Mouse (Mus musculus): ENCODE data around the gene D930020B18Rik. TPM values are rescaled to one million over a fixed set of nuclear protein-coding genes. Genes with fewer than 3 reads are reported as not detected.

D930020B18Rik gene
- polyA plus RNA-seq, 1 experiment from 2014 or later, result 2.2 TPM

GRCm38 (mm10) chr10:121704871-121705270, 63.5 kb downstream of the D930020B18Rik start:
- Histone ChIP-seq H3K9ac (ENCODE audit: low read depth, low read length) (no peak overlapping the region), H3K9me3 (ENCODE audit: control insufficient read depth, low read length) (no peaks in the 10 kb centered on the region), H3K27ac (replicated peaks; ENCODE audit: low read depth, low read length) (no peak overlapping the region), H3K4me2 (ENCODE audit: low read depth, low read length) (no peak overlapping the region), H3K4me3 (ENCODE audit: low read depth, low read length) (no peak overlapping the region), H3K36me3 (ENCODE audit: control insufficient read depth, insufficient read depth, low read length) (no peaks in the 10 kb centered on the region), H3K4me1 (ENCODE audit: control insufficient read depth, insufficient read depth, low read length) (no peaks in the 10 kb centered on the region), H3K27me3 (replicated peaks; ENCODE audit: control insufficient read depth, insufficient read depth, low read length) (no peaks in the 10 kb centered on the region)
- WGBS, result 88% methylated on average over 6 of the region's 6 CpGs
- no peak for DNase-seq (ENCODE audit: low spot score)
- no peak for ATAC-seq (ENCODE audit: low read depth)

GRCm38 (mm10) chr10:121705399-121706163, 64.2 kb downstream of the D930020B18Rik start:
- no peak overlapping the region for H3K4me3 ChIP-seq (ENCODE audit: low read depth, low read length)
- no peak overlapping the region for H3K9ac ChIP-seq (ENCODE audit: low read depth, low read length)
- H3K36me3 ChIP-seq (ENCODE audit: control insufficient read depth, insufficient read depth, low read length), result no peaks in the 10 kb centered on the region
- no peaks in the 10 kb centered on the region for H3K9me3 ChIP-seq (ENCODE audit: control insufficient read depth, low read length)
- H3K27me3 ChIP-seq (replicated peaks; ENCODE audit: control insufficient read depth, insufficient read depth, low read length), result no peaks in the 10 kb centered on the region
- DNase-seq (ENCODE audit: low spot score), result no peak
- H3K4me2 ChIP-seq (ENCODE audit: low read depth, low read length), result no peak overlapping the region
- no peaks in the 10 kb centered on the region for H3K4me1 ChIP-seq (ENCODE audit: control insufficient read depth, insufficient read depth, low read length)
- no peak overlapping the region for H3K27ac ChIP-seq (replicated peaks; ENCODE audit: low read depth, low read length)
- no peak for ATAC-seq (ENCODE audit: low read depth)
- 83% methylated on average over 15 of the region's 15 CpGs for WGBS

DNA sequence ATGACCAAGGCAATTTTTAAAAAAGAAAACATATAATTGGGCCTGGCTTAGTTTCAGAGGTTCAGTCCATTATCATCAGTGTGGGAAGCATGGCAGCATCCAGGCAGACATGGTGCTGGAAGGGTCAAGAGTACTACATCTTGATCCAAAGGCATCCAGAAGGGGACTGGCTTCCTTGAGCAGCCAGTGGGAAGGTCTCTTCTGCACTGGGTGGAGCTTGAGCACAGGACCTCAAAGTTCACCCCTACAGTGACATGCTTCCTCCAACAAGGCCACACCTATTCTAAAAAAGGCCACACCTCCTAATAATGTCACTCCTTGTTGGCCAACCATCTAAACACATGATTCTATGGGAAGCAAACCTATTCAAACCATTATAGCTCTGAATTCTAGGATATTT, 75.5 kb downstream of the D930020B18Rik start:
- no peak overlapping the region for H3K4me2 ChIP-seq (ENCODE audit: low read depth, low read length)
- DNase-seq (ENCODE audit: low spot score), result no peak
- H3K9ac ChIP-seq (ENCODE audit: low read depth, low read length), result no peak overlapping the region
- no peaks in the 10 kb centered on the region for H3K36me3 ChIP-seq (ENCODE audit: control insufficient read depth, insufficient read depth, low read length)
- H3K27me3 ChIP-seq (replicated peaks; ENCODE audit: control insufficient read depth, insufficient read depth, low read length), result no peaks in the 10 kb centered on the region
- no peak overlapping the region for H3K4me3 ChIP-seq (ENCODE audit: low read depth, low read length)
- no peak for ATAC-seq (ENCODE audit: low read depth)
- H3K9me3 ChIP-seq (ENCODE audit: control insufficient read depth, low read length), result peaks cover 15% of the 10 kb centered on the region
- no peak overlapping the region for H3K27ac ChIP-seq (replicated peaks; ENCODE audit: low read depth, low read length)
- no peaks in the 10 kb centered on the region for H3K4me1 ChIP-seq (ENCODE audit: control insufficient read depth, insufficient read depth, low read length)

DNA sequence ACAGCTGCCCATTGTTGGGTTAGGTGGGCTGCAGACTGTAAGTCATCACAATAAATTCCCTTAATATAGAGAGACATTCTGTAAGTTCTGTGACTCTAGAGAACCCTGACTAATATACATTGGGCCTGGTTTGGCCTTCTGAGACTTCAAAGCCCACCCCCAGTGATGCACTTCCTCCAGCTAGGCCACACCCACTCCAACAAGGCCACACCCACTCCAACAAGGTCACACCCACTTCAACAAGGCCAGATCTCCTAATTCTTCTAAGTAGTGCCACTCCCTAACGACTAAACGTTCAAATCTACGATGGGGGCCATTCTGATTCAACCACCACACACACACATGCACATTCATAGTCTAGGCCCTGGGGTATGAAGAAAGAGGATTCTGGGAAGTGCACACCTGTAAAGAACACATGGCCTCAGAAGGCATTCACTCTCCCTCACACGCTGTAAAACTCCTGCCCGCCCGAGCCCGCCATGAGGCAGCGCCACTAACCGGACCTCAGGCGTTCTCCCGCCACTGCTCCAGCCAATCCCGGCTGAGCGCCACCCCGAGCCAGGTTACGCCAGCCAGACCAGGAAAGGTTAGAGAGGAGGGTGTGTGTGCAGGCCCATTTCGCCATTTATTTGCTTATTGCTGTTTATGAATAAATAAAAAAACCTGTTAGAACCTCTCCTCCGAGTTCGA, 77.7 kb downstream of the D930020B18Rik start:
- no peaks in the 10 kb centered on the region for H3K4me1 ChIP-seq (ENCODE audit: control insufficient read depth, insufficient read depth, low read length)
- DNase-seq (ENCODE audit: low spot score) (no peak), ATAC-seq (ENCODE audit: low read depth) (no peak)
- H3K36me3 ChIP-seq (ENCODE audit: control insufficient read depth, insufficient read depth, low read length), result no peaks in the 10 kb centered on the region
- H3K9ac ChIP-seq (ENCODE audit: low read depth, low read length), result no peak overlapping the region
- peaks cover 22% of the 10 kb centered on the region for H3K9me3 ChIP-seq (ENCODE audit: control insufficient read depth, low read length)
- no peak overlapping the region for H3K4me3 ChIP-seq (ENCODE audit: low read depth, low read length)
- H3K27me3 ChIP-seq (replicated peaks; ENCODE audit: control insufficient read depth, insufficient read depth, low read length), result no peaks in the 10 kb centered on the region
- no peak overlapping the region for H3K27ac ChIP-seq (replicated peaks; ENCODE audit: low read depth, low read length)
- WGBS, result 96% methylated on average over 18 of the region's 18 CpGs
- H3K4me2 ChIP-seq (ENCODE audit: low read depth, low read length), result no peak overlapping the region

DNA sequence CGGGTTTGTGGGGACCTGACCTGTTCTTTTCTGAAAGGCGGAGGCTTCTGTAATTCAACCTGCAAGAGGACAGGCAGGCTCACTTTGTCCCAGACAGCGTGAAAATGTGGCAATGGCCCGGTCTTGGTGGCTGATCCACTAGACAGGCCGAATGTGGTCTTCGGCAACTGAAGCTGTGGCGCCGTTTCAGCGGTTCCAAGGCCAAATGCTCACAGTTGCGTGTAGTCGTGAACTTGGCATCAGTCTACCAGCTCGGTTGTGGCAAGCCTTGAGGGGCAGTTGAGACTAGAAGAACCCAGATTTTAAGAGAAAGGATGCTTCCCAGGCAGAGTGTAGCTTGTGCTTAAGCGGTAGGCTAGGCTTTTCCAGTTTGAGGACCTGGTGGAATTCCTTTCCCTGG, 79.3 kb downstream of the D930020B18Rik start:
- H3K9ac ChIP-seq (ENCODE audit: low read depth, low read length), result no peak overlapping the region
- H3K4me2 ChIP-seq (ENCODE audit: low read depth, low read length), result no peak overlapping the region
- H3K27me3 ChIP-seq (replicated peaks; ENCODE audit: control insufficient read depth, insufficient read depth, low read length), result no peaks in the 10 kb centered on the region
- DNase-seq (ENCODE audit: low spot score) (no peak), ATAC-seq (ENCODE audit: low read depth) (no peak)
- H3K9me3 ChIP-seq (ENCODE audit: control insufficient read depth, low read length), result peaks cover 22% of the 10 kb centered on the region
- no peaks in the 10 kb centered on the region for H3K4me1 ChIP-seq (ENCODE audit: control insufficient read depth, insufficient read depth, low read length)
- no peak overlapping the region for H3K4me3 ChIP-seq (ENCODE audit: low read depth, low read length)
- 94% methylated on average over 13 of the region's 13 CpGs for WGBS
- no peak overlapping the region for H3K27ac ChIP-seq (replicated peaks; ENCODE audit: low read depth, low read length)
- H3K36me3 ChIP-seq (ENCODE audit: control insufficient read depth, insufficient read depth, low read length), result no peaks in the 10 kb centered on the region

DNA sequence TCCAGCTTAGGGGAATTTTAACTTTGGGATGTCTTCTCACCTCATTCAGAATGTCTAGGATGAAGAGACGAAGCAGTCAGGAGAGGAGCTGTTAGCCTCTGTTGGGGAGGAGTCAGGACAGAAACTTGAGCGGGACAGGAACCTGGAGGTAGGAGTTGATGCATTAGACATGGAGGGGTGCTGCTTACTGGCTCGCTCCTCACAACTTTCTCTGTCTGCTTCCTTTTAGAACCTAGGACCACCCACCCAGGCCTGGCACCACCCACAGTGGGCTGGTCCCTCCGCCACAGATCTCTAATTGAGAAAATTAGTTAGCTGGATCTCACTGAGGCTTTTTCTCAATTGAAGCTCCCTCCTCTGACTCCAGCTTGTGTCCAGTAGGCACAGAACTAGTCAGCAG, 85.1 kb downstream of the D930020B18Rik start:
- H3K27me3 ChIP-seq (replicated peaks; ENCODE audit: control insufficient read depth, insufficient read depth, low read length), result no peaks in the 10 kb centered on the region
- ATAC-seq (ENCODE audit: low read depth), result no peak
- H3K4me3 ChIP-seq (ENCODE audit: low read depth, low read length), result no peak overlapping the region
- H3K27ac ChIP-seq (replicated peaks; ENCODE audit: low read depth, low read length), result no peak overlapping the region
- peaks cover 10% of the 10 kb centered on the region for H3K9me3 ChIP-seq (ENCODE audit: control insufficient read depth, low read length)
- WGBS, result 83% methylated on average over 4 of the region's 4 CpGs
- H3K9ac ChIP-seq (ENCODE audit: low read depth, low read length), result no peak overlapping the region
- DNase-seq (ENCODE audit: low spot score), result no peak
- H3K4me1 ChIP-seq (ENCODE audit: control insufficient read depth, insufficient read depth, low read length), result no peaks in the 10 kb centered on the region
- H3K36me3 ChIP-seq (ENCODE audit: control insufficient read depth, insufficient read depth, low read length), result no peaks in the 10 kb centered on the region
- H3K4me2 ChIP-seq (ENCODE audit: low read depth, low read length), result no peak overlapping the region

- H3K36me3 ChIP-seq (ENCODE audit: control insufficient read depth, insufficient read depth, low read length), result no peaks in the 10 kb centered on the region
- no peak overlapping the region for H3K9ac ChIP-seq (ENCODE audit: low read depth, low read length)
- H3K9me3 ChIP-seq (ENCODE audit: control insufficient read depth, low read length), result 0 out of 2 replicates have a peak, but pooled peaks cover 4% of the 10 kb centered on the region
- H3K27ac ChIP-seq (replicated peaks; ENCODE audit: low read depth, low read length), result no peak overlapping the region
- no peaks in the 10 kb centered on the region for H3K4me1 ChIP-seq (ENCODE audit: control insufficient read depth, insufficient read depth, low read length)
- DNase-seq (ENCODE audit: low spot score), result no peak
- H3K4me2 ChIP-seq (ENCODE audit: low read depth, low read length), result no peak overlapping the region
- no peak for ATAC-seq (ENCODE audit: low read depth)
- no peaks in the 10 kb centered on the region for H3K27me3 ChIP-seq (replicated peaks; ENCODE audit: control insufficient read depth, insufficient read depth, low read length)
- WGBS, result 79% methylated on average over 4 of the region's 4 CpGs
- no peak overlapping the region for H3K4me3 ChIP-seq (ENCODE audit: low read depth, low read length)
These were observed 85.8 kb downstream of the D930020B18Rik start for GRCm38 (mm10) chr10:121727151-121727550.

- no peak overlapping the region for H3K9ac ChIP-seq (ENCODE audit: low read depth, low read length)
- H3K36me3 ChIP-seq (ENCODE audit: control insufficient read depth, insufficient read depth, low read length), result no peaks in the 10 kb centered on the region
- H3K27ac ChIP-seq (replicated peaks; ENCODE audit: low read depth, low read length), result no peak overlapping the region
- H3K27me3 ChIP-seq (replicated peaks; ENCODE audit: control insufficient read depth, insufficient read depth, low read length), result no peaks in the 10 kb centered on the region
- H3K9me3 ChIP-seq (ENCODE audit: control insufficient read depth, low read length), result no peaks in the 10 kb centered on the region
- WGBS, result 95% methylated on average over 4 of the region's 4 CpGs
- no peak overlapping the region for H3K4me2 ChIP-seq (ENCODE audit: low read depth, low read length)
- no peak for ATAC-seq (ENCODE audit: low read depth)
- H3K4me3 ChIP-seq (ENCODE audit: low read depth, low read length), result no peak overlapping the region
- DNase-seq (ENCODE audit: low spot score), result no peak
- H3K4me1 ChIP-seq (ENCODE audit: control insufficient read depth, insufficient read depth, low read length), result no peaks in the 10 kb centered on the region
These were observed 86.8 kb downstream of the D930020B18Rik start for GRCm38 (mm10) chr10:121728226-121728625.

All from embryonic facial prominence, embryonic 14.5 days (tissue).